Mouse (Mus musculus) cortical plate, adult 2 months (tissue): ENCODE measurements at regions not wholly inside any gene's neighbourhood (a gene's known extent, or its start where the extent isn't known, plus 50 kb on each side); places are given as distances from the start of the nearest gene placed in this dataset.

Experiments used
- CTCF ChIP-seq: fragments of 200-500 bp; IDR thresholded peaks from 2 replicates; pipeline ENCODE4 v1.5.1; 2011; ENCODE audit warnings: mild to moderate bottlenecking, control low read depth, low read length; ENCODE audit not compliant: insufficient read depth; ENCODE audit errors: extremely low read depth
- POLR2A ChIP-seq: fragments of 200-500 bp; IDR thresholded peaks from 2 replicates; pipeline ENCODE4 v1.6.1; 2011; ENCODE audit warnings: mild to moderate bottlenecking, low read length, control low read depth; ENCODE audit not compliant: insufficient read depth; ENCODE audit errors: extremely low read depth

GRCm38 (mm10) chr5:111796889-111797288, 63.2 kb downstream of the Gm26897 start:
- TF ChIP-seq CTCF (no peak), POLR2A (no peak)
